Mouse (Mus musculus): Measurements from ENCODE around the gene Olfr819. TPM values are rescaled to one million over a fixed set of nuclear protein-coding genes. Genes with fewer than 3 reads are reported as not detected.

Gene Olfr819
- total RNA-seq (2023; ENCODE audit: inconsistent age): not detected in 4 replicates

GRCm38 (mm10) chr10:129967166-129967565, at the start of gene Olfr819:
Gene Olfr819 (minus strand): TSS chr10:129967266.

GRCm38 (mm10) chr10:130012321-130012720, 45.3 kb upstream of the Olfr819 start, which contains the start of gene Olfr820:
Gene Olfr820 (plus strand): TSS chr10:130012621.

GRCm38 (mm10) chr10:129984962-129985361, 17.9 kb upstream of the Olfr819 start, which contains the start of gene Gm10310:
Gene Gm10310 (minus strand): TSS chr10:129985062.

GRCm38 (mm10) chr10:129976040-129976439, 9.0 kb upstream of the Olfr819 start, which contains the start of gene Olfr247:
Gene Olfr247 (minus strand): TSS chr10:129976140.

GRCm38 (mm10) chr10:129949000-129949399, 18.1 kb downstream of the Olfr819 start, which contains the start of gene Olfr818:
Gene Olfr818 (minus strand): TSS chr10:129949100.

GRCm38 (mm10) chr10:129915497-129915896, 51.6 kb downstream of the Olfr819 start, which contains the start of gene Olfr816:
Gene Olfr816 (minus strand): TSS chr10:129915597.

Other genes with a start within 250 kb of the Olfr819 start
- gene Olfr805, start 237.9 kb downstream of the Olfr819 start, total RNA-seq (2023; ENCODE audit: inconsistent age): not detected in 4 replicates
- not detected in 4 replicates for gene Olfr806, start 225.3 kb downstream of the Olfr819 start, total RNA-seq (2023; ENCODE audit: inconsistent age)
- not detected in 4 replicates for gene Olfr807, start 209.5 kb downstream of the Olfr819 start, total RNA-seq (2023; ENCODE audit: inconsistent age)
- gene Olfr808, start 201.8 kb downstream of the Olfr819 start, total RNA-seq (2023; ENCODE audit: inconsistent age): not detected in 4 replicates
- gene Olfr809, start 192.6 kb downstream of the Olfr819 start, total RNA-seq (2023; ENCODE audit: inconsistent age): not detected in 4 replicates
- not detected in 4 replicates for gene Olfr810, start 172.3 kb downstream of the Olfr819 start, total RNA-seq (2023; ENCODE audit: inconsistent age)
- not detected in 4 replicates for gene Olfr811, start 162.9 kb downstream of the Olfr819 start, total RNA-seq (2023; ENCODE audit: inconsistent age)
- not detected in 4 replicates for gene Olfr812, start 121.2 kb downstream of the Olfr819 start, total RNA-seq (2023; ENCODE audit: inconsistent age)
- not detected in 4 replicates for gene Olfr813, start 111.9 kb downstream of the Olfr819 start, total RNA-seq (2023; ENCODE audit: inconsistent age)
- gene Olfr814, start 87.4 kb downstream of the Olfr819 start, total RNA-seq (2023; ENCODE audit: inconsistent age): not detected in 4 replicates
- not detected in 4 replicates for gene Olfr815, start 61.4 kb downstream of the Olfr819 start, total RNA-seq (2023; ENCODE audit: inconsistent age)
- gene Olfr816, start 51.7 kb downstream of the Olfr819 start, total RNA-seq (2023; ENCODE audit: inconsistent age): not detected in 4 replicates
- not detected in 4 replicates for gene Olfr818, start 18.2 kb downstream of the Olfr819 start, total RNA-seq (2023; ENCODE audit: inconsistent age)
- gene Olfr247, start 8.9 kb upstream of the Olfr819 start, total RNA-seq (2023; ENCODE audit: inconsistent age): not detected in 4 replicates
- gene Gm10310, start 17.8 kb upstream of the Olfr819 start, total RNA-seq (2023; ENCODE audit: inconsistent age): not detected in 4 replicates
- not detected in 4 replicates for gene Olfr820, start 45.4 kb upstream of the Olfr819 start, total RNA-seq (2023; ENCODE audit: inconsistent age)
- gene Olfr821, start 63.1 kb upstream of the Olfr819 start, total RNA-seq (2023; ENCODE audit: inconsistent age): not detected in 4 replicates
- gene Olfr822, start 103.9 kb upstream of the Olfr819 start, total RNA-seq (2023; ENCODE audit: inconsistent age): not detected in 4 replicates
- gene Olfr823, start 148.1 kb upstream of the Olfr819 start, total RNA-seq (2023; ENCODE audit: inconsistent age): not detected in 4 replicates
- gene Olfr824, start 162.7 kb upstream of the Olfr819 start, total RNA-seq (2023; ENCODE audit: inconsistent age): not detected in 4 replicates
- not detected in 4 replicates for gene Olfr825, start 199.5 kb upstream of the Olfr819 start, total RNA-seq (2023; ENCODE audit: inconsistent age)
- gene Olfr826, start 216.9 kb upstream of the Olfr819 start, total RNA-seq (2023; ENCODE audit: inconsistent age): not detected in 4 replicates
- gene Olfr827, start 247.1 kb upstream of the Olfr819 start, total RNA-seq (2023; ENCODE audit: inconsistent age): not detected in 4 replicates